Mouse (Mus musculus): ENCODE results near the gene Megf11. TPM values are rescaled to one million over a fixed set of nuclear protein-coding genes. Genes with fewer than 3 reads are reported as not detected.

Gene Megf11
- polyA plus RNA-seq (2015; fragmentation: Nextera tagmentation; extraction: Ambion mirVana): 0.23 and 0.38 TPM in 2 replicates

- H3K4me3 ChIP-seq (replicated peaks): peak within 1 kb of the TSS; percentile 49
- no peak for ATAC-seq (ENCODE audit: low read depth)
- peak within 1 kb of the TSS; percentile 69 for H3K4me2 ChIP-seq
- H3K27me3 ChIP-seq: peaks cover 90% of the 10 kb centered on the region
- no peak within 1 kb of the TSS for H3K9ac ChIP-seq
- 0 out of 2 replicates have a peak, but pooled peaks cover 4% of the 10 kb centered on the region for H3K4me1 ChIP-seq (replicated peaks)
- 1% methylated on average over 90 of the region's 93 CpGs for WGBS (ENCODE audit: insufficient replicate concordance)
- no peaks in the 10 kb centered on the region for H3K9me3 ChIP-seq (replicated peaks)
- H3K27ac ChIP-seq: no peak within 1 kb of the TSS
- no peak for DNase-seq
- no peaks in the 10 kb centered on the region for H3K36me3 ChIP-seq
Measured at GRCm38 (mm10) chr9:64385511-64386465, at the start of gene Megf11. Gene Megf11, plus strand, starts transcription at chr9:64385626.

- no peaks in the 10 kb centered on the region for H3K9me3 ChIP-seq (replicated peaks)
- no peak overlapping the region for H3K27ac ChIP-seq
- H3K27me3 ChIP-seq: no peaks in the 10 kb centered on the region
- H3K4me1 ChIP-seq (replicated peaks): peaks cover 19% of the 10 kb centered on the region
- ATAC-seq (ENCODE audit: low read depth) (no peak), DNase-seq (no peak)
- no peak overlapping the region for H3K4me3 ChIP-seq (replicated peaks)
- no peak overlapping the region for H3K9ac ChIP-seq
- peaks cover 18% of the 10 kb centered on the region for H3K36me3 ChIP-seq
- no peak overlapping the region for H3K4me2 ChIP-seq
- 79% methylated on average over 6 of the region's 6 CpGs for WGBS (ENCODE audit: insufficient replicate concordance)
Measured at GRCm38 (mm10) chr9:64335825-64336224, 49.6 kb upstream of the Megf11 start.

DNA sequence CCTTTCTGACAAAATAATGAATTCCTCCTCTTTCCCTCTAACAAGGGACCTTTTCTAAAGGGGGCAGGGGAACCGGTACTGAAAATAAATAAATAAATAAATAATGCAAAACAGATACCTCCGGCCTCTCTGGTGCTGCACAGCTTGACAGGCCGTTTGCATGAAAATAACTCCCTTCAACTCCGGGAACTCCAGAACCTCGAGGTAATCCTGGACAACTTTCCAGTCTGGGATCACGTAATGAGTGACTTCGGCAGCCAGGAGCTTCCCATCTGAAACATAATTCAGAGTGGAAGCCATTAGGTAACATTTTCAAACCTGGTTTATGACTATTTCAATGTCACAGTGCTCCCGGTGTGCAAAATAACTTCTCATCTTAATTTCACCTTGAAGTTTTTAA, 46.1 kb upstream of the Megf11 start:
- 69% methylated on average over 8 of the region's 8 CpGs for WGBS (ENCODE audit: insufficient replicate concordance)
- no peak overlapping the region for H3K27ac ChIP-seq
- peak overlapping the region; percentile 82 for H3K4me3 ChIP-seq (replicated peaks)
- no peaks in the 10 kb centered on the region for H3K9me3 ChIP-seq (replicated peaks)
- no peak overlapping the region for H3K9ac ChIP-seq
- peaks cover 15% of the 10 kb centered on the region for H3K36me3 ChIP-seq
- ATAC-seq (ENCODE audit: low read depth): no peak
- H3K27me3 ChIP-seq: no peaks in the 10 kb centered on the region
- peak overlapping the region; percentile 94 for H3K4me2 ChIP-seq
- peaks cover 30% of the 10 kb centered on the region for H3K4me1 ChIP-seq (replicated peaks)
- DNase-seq: no peak

DNA sequence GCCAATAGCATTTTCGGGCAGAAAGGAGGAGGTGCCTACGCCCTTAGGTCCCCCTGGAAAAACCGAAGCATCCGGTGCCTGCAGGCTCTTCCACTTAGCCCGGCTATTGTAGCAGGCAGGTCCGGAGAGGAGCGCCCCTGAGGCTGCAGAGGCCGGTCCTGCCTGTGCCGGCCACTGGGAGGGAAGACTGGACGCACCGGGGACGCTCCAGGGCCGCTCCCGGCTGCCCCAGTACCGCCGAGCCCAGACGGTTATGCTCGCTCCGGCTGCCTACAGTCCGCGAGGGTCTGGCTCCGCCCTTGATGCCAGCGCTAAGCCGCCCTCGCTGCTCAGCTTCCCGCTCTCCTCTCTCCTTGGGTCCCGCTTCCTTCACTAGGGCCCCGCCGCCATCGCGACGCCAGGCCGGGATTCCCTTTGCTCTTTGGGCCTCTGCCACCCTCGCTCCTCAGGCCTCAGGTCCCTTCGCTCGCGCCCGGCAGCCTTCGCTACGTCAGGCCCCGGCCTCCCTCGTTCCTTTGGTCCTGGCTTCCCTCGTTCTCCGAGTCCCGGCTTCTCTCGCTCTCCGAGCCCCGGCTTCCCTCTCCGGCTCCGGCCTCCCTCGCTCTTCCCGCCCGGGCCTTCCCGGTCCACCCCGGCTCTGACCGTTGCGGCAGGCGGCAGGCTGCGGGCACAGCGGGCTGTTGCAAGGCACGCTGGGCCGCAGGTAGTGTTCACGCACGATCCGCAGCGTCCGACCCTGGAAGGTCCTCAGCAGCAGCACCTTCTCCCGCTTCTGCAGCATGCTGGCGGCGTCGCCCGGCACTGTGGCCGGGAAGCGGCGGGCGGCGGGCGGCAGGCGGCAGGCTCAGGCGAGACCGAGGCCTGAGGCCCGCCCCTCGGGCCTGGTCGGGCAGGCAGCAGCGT, 44.8 kb upstream of the Megf11 start:
- peaks cover 30% of the 10 kb centered on the region for H3K4me1 ChIP-seq (replicated peaks)
- peak overlapping the region; percentile 94 for H3K27ac ChIP-seq
- under 1% methylated on average over 85 of the region's 85 CpGs for WGBS (ENCODE audit: insufficient replicate concordance)
- peak; percentile 71 for DNase-seq
- H3K4me3 ChIP-seq (replicated peaks): peak overlapping the region; percentile 82
- H3K27me3 ChIP-seq: no peaks in the 10 kb centered on the region
- H3K36me3 ChIP-seq: peaks cover 15% of the 10 kb centered on the region
- peak overlapping the region; percentile 94 for H3K4me2 ChIP-seq
- no peaks in the 10 kb centered on the region for H3K9me3 ChIP-seq (replicated peaks)
- peak; percentile 88 for ATAC-seq (ENCODE audit: low read depth)
- H3K9ac ChIP-seq: peak overlapping the region; percentile 98

DNA sequence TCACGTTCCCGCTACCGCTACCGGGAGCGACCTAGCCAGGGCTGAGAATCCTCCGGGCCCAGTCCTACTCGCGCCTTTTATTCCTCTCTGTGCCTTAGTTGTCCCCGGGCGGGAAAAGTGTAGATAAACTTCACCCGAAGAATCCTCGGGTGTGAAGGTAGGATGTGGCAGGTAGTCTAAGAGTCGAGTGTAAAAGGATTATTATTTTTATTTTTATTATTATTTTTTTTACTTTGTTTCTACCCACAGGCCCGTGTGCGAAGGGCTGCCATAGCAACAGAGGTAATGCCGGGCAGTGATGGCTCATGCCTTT, 44.2 kb upstream of the Megf11 start, which contains the start of gene Dis3l:
Dis3l (minus strand) TSS at position 35 of the 313 bp plus-strand sequence.
- peak within 1 kb of the TSS; percentile 94 for H3K4me2 ChIP-seq
- ATAC-seq (ENCODE audit: low read depth) (no peak), DNase-seq (no peak)
- H3K36me3 ChIP-seq: peaks cover 12% of the 10 kb centered on the region
- peak within 1 kb of the TSS; percentile 94 for H3K27ac ChIP-seq
- 10% methylated on average over 16 of the region's 16 CpGs for WGBS (ENCODE audit: insufficient replicate concordance)
- peak within 1 kb of the TSS; percentile 82 for H3K4me3 ChIP-seq (replicated peaks)
- peaks cover 30% of the 10 kb centered on the region for H3K4me1 ChIP-seq (replicated peaks)
- H3K9me3 ChIP-seq (replicated peaks): no peaks in the 10 kb centered on the region
- no peaks in the 10 kb centered on the region for H3K27me3 ChIP-seq
- peak within 1 kb of the TSS; percentile 98 for H3K9ac ChIP-seq

- peak overlapping the region; percentile 82 for H3K4me3 ChIP-seq (replicated peaks)
- peaks cover 10% of the 10 kb centered on the region for H3K36me3 ChIP-seq
- 80% methylated on average over 8 of the region's 8 CpGs for WGBS (ENCODE audit: insufficient replicate concordance)
- no peaks in the 10 kb centered on the region for H3K9me3 ChIP-seq (replicated peaks)
- ATAC-seq (ENCODE audit: low read depth) (no peak), DNase-seq (no peak)
- H3K4me2 ChIP-seq: peak overlapping the region; percentile 94
- H3K27me3 ChIP-seq: no peaks in the 10 kb centered on the region
- H3K4me1 ChIP-seq (replicated peaks): peaks cover 30% of the 10 kb centered on the region
- peak overlapping the region; percentile 98 for H3K9ac ChIP-seq
- no peak overlapping the region for H3K27ac ChIP-seq
Measured at GRCm38 (mm10) chr9:64341671-64342070, 43.8 kb upstream of the Megf11 start.

GRCm38 (mm10) chr9:64343656-64344055, 41.8 kb upstream of the Megf11 start:
- no peak overlapping the region for H3K9ac ChIP-seq
- H3K27ac ChIP-seq: no peak overlapping the region
- 70% methylated on average over 2 of the region's 2 CpGs for WGBS (ENCODE audit: insufficient replicate concordance)
- no peaks in the 10 kb centered on the region for H3K9me3 ChIP-seq (replicated peaks)
- no peak overlapping the region for H3K4me2 ChIP-seq
- no peak overlapping the region for H3K4me3 ChIP-seq (replicated peaks)
- no peaks in the 10 kb centered on the region for H3K36me3 ChIP-seq
- no peaks in the 10 kb centered on the region for H3K27me3 ChIP-seq
- peaks cover 30% of the 10 kb centered on the region for H3K4me1 ChIP-seq (replicated peaks)
- DNase-seq (no peak), ATAC-seq (ENCODE audit: low read depth) (no peak)

DNA sequence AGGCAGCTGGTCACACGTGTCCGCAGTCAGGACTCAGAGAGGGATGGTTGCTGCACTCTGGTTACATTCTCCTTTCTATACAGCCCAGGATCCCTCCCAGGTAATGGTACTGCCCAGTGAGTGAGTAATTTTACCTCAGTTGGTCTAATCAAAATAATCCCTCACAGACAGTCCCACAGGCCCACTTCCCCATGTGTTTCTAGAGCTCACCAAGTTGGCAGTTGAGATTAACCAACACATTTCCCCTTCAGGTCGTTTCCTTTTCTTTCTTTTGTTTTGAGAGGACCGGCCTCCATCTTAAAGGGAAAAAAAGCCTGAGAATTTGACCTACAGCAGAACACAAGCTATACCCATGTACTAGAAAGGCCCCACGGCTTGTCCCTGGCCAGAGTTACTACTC, 39.5 kb upstream of the Megf11 start:
- no peaks in the 10 kb centered on the region for H3K27me3 ChIP-seq
- H3K4me1 ChIP-seq (replicated peaks): peaks cover 16% of the 10 kb centered on the region
- ATAC-seq (ENCODE audit: low read depth) (no peak), DNase-seq (no peak)
- H3K9ac ChIP-seq: no peak overlapping the region
- H3K9me3 ChIP-seq (replicated peaks): no peaks in the 10 kb centered on the region
- H3K36me3 ChIP-seq: no peaks in the 10 kb centered on the region
- H3K4me3 ChIP-seq (replicated peaks): no peak overlapping the region
- H3K27ac ChIP-seq: no peak overlapping the region
- WGBS (ENCODE audit: insufficient replicate concordance): 49% methylated on average over 5 of the region's 5 CpGs
- no peak overlapping the region for H3K4me2 ChIP-seq

DNA sequence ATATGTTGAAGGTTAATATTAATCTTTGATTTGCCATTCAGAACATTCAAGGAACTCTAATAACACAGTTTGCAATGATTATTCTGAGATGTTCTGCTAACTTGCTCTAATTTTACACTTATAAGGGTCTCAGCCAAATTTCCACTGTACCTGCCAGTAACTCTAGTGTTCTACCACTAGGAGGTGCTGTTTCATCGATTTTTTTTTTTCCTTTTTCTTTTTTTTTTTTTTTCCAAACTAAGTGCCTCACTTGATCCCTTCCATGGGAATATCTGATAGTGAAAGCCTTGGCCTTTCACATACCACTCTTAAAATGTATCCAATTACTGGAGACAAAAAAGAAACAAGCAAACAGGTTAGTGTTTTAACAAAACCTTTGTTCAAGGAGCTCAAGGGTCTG, 38.0 kb upstream of the Megf11 start:
- Histone ChIP-seq H3K9me3 (replicated peaks) (no peaks in the 10 kb centered on the region), H3K27ac (no peak overlapping the region), H3K27me3 (no peaks in the 10 kb centered on the region), H3K36me3 (no peaks in the 10 kb centered on the region), H3K4me2 (no peak overlapping the region), H3K9ac (no peak overlapping the region), H3K4me3 (replicated peaks) (no peak overlapping the region), H3K4me1 (replicated peaks) (peaks cover 2% of the 10 kb centered on the region)
- 0% methylated on average over 1 of the region's 1 CpGs for WGBS (ENCODE audit: insufficient replicate concordance)
- no peak for ATAC-seq (ENCODE audit: low read depth)
- no peak for DNase-seq

DNA sequence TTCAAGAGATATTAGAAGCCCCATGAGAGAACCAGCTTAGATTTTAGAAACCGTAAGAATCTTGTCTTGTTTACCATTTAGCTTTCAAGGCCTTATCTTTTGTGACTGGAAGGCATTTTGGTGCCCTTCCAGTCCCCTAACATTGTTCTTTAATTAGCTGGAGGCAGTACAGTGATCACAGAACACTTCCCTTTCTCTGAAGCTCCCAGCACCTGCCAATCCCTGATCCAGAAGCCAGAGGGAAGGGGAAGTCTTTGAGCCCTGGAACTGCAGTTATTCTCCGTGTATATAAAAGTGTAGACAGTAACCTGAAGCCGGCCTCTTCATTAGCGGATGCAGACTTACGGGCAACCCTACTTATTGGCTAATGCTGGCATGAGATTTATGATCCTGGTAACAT, 35.9 kb upstream of the Megf11 start:
- Histone ChIP-seq H3K27me3 (no peaks in the 10 kb centered on the region), H3K4me1 (replicated peaks) (no peaks in the 10 kb centered on the region; the same call in 1 of the 2 replicates), H3K4me2 (no peak overlapping the region), H3K27ac (no peak overlapping the region), H3K4me3 (replicated peaks) (no peak overlapping the region), H3K36me3 (no peaks in the 10 kb centered on the region), H3K9ac (no peak overlapping the region), H3K9me3 (replicated peaks) (no peaks in the 10 kb centered on the region)
- ATAC-seq (ENCODE audit: low read depth) (no peak), DNase-seq (no peak)
- WGBS (ENCODE audit: insufficient replicate concordance): 64% methylated on average over 5 of the region's 5 CpGs

- Histone ChIP-seq H3K4me1 (replicated peaks) (no peaks in the 10 kb centered on the region), H3K27ac (no peak overlapping the region), H3K9me3 (replicated peaks) (no peaks in the 10 kb centered on the region), H3K27me3 (no peaks in the 10 kb centered on the region), H3K9ac (no peak overlapping the region), H3K36me3 (no peaks in the 10 kb centered on the region), H3K4me2 (no peak overlapping the region), H3K4me3 (replicated peaks) (no peak overlapping the region)
- whole genome bisulfite sequencing (ENCODE audit: insufficient replicate concordance): 17% methylated on average over 3 of the region's 3 CpGs
- ATAC-seq (ENCODE audit: low read depth) (no peak), DNase-seq (peak; percentile 37)
Measured at GRCm38 (mm10) chr9:64351191-64351590, 34.2 kb upstream of the Megf11 start.
